Mouse (Mus musculus): ENCODE results near the gene Clta. TPM values are rescaled to one million over a fixed set of nuclear protein-coding genes. Genes with fewer than 3 reads are reported as not detected.
"Not testable (repeated sequence)": the region's sequence is repeated elsewhere in the genome, so short reads cannot be mapped to it uniquely, and the experiment has no call there.

The Clta gene
- total RNA-seq, 2 experiments from 2014 or later: 421 to 637 TPM

GRCm38 (mm10) chr4:44022323-44022722, 18.1 kb downstream of the Clta start:
- peak; percentile 67 for ATAC-seq (ENCODE audit: poor library complexity, severe bottlenecking)

- no peak for ATAC-seq (ENCODE audit: poor library complexity, severe bottlenecking)
Observed at GRCm38 (mm10) chr4:44022766-44023165, 18.5 kb downstream of the Clta start.

GRCm38 (mm10) chr4:44023681-44024080, 19.4 kb downstream of the Clta start:
- ATAC-seq (ENCODE audit: poor library complexity, severe bottlenecking): no peak

- ATAC-seq (ENCODE audit: poor library complexity, severe bottlenecking): no peak
Observed at GRCm38 (mm10) chr4:44024241-44024640, 20.0 kb downstream of the Clta start.

- no peak for ATAC-seq (ENCODE audit: poor library complexity, severe bottlenecking)
Observed at GRCm38 (mm10) chr4:44025570-44025969, 21.3 kb downstream of the Clta start.

- no peak for ATAC-seq (ENCODE audit: poor library complexity, severe bottlenecking)
Observed at GRCm38 (mm10) chr4:44028303-44029135, 24.3 kb downstream of the Clta start.

- no peak for ATAC-seq (ENCODE audit: poor library complexity, severe bottlenecking)
Observed at GRCm38 (mm10) chr4:44029661-44030066, 25.4 kb downstream of the Clta start.

- no peak for ATAC-seq (ENCODE audit: poor library complexity, severe bottlenecking)
Observed at GRCm38 (mm10) chr4:44031521-44031920, 27.3 kb downstream of the Clta start.

- no peak for ATAC-seq (ENCODE audit: poor library complexity, severe bottlenecking)
Observed at GRCm38 (mm10) chr4:44036455-44036854, 32.2 kb downstream of the Clta start.

- ATAC-seq (ENCODE audit: poor library complexity, severe bottlenecking): no peak
Observed at GRCm38 (mm10) chr4:44040802-44041201, 36.5 kb downstream of the Clta start.

- no peak for ATAC-seq (ENCODE audit: poor library complexity, severe bottlenecking)
Observed at GRCm38 (mm10) chr4:44042429-44042828, 38.2 kb downstream of the Clta start.

GRCm38 (mm10) chr4:44043182-44043581, 38.9 kb downstream of the Clta start:
- not testable (repeated sequence) for ATAC-seq (ENCODE audit: poor library complexity, severe bottlenecking)

GRCm38 (mm10) chr4:44044685-44045356, 40.6 kb downstream of the Clta start:
- no peak for ATAC-seq (ENCODE audit: poor library complexity, severe bottlenecking)

GRCm38 (mm10) chr4:44046066-44046465, 41.8 kb downstream of the Clta start:
- no peak for ATAC-seq (ENCODE audit: poor library complexity, severe bottlenecking)

- no peak for ATAC-seq (ENCODE audit: poor library complexity, severe bottlenecking)
Observed at GRCm38 (mm10) chr4:44049812-44050211, 45.6 kb downstream of the Clta start.

GRCm38 (mm10) chr4:44059674-44060073, 55.4 kb downstream of the Clta start:
- ATAC-seq (ENCODE audit: poor library complexity, severe bottlenecking): peak; percentile 24

GRCm38 (mm10) chr4:44062062-44062461, 57.8 kb downstream of the Clta start:
- no peak for ATAC-seq (ENCODE audit: poor library complexity, severe bottlenecking)

- no peak for ATAC-seq (ENCODE audit: poor library complexity, severe bottlenecking)
Observed at GRCm38 (mm10) chr4:44062816-44063215, 58.6 kb downstream of the Clta start.

GRCm38 (mm10) chr4:44065355-44066025, 61.2 kb downstream of the Clta start:
- ATAC-seq (ENCODE audit: poor library complexity, severe bottlenecking): peak; percentile 93

GRCm38 (mm10) chr4:44066891-44067290, 62.6 kb downstream of the Clta start:
- ATAC-seq (ENCODE audit: poor library complexity, severe bottlenecking): no peak

- no peak for ATAC-seq (ENCODE audit: poor library complexity, severe bottlenecking)
Observed at GRCm38 (mm10) chr4:44068736-44069135, 64.5 kb downstream of the Clta start.

- ATAC-seq (ENCODE audit: poor library complexity, severe bottlenecking): no peak
Observed at GRCm38 (mm10) chr4:44069411-44069810, 65.2 kb downstream of the Clta start.
